Mouse (Mus musculus) midbrain, embryonic 11.5 days (tissue): ENCODE measurements around the gene Por. TPM values are rescaled to one million over a fixed set of nuclear protein-coding genes. Genes with fewer than 3 reads are reported as not detected.
A peak's percentile ranks its signal among the peaks of the same experiment; 100 is the strongest.

Experiments
- ATAC-seq: fragments of 200-750 bp; cut with Nextera tagmentation; 2 replicates; pipeline ENCODE4 v1.8.0; 2017; ENCODE audit warnings: moderate TSS enrichment, moderate library complexity; ENCODE audit not compliant: low FRiP score
- DNase-seq: peaks from one replicate; pipeline ENCODE4 v3.0.0; 2015; ENCODE audit warnings: low spot score; ENCODE audit errors: missing footprints
- H3K27ac ChIP-seq: fragments of 300-500 bp; sonication (generic); 2 replicates; pipeline ENCODE4 v1.5.1; 2014; ENCODE audit warnings: low read depth, low read length
- H3K27me3 ChIP-seq: fragments of 300-500 bp; sonication (generic); 2 replicates; pipeline ENCODE4 v1.6.1; 2014; ENCODE audit warnings: mild to moderate bottlenecking, low read length, moderate library complexity, mixed read lengths; ENCODE audit not compliant: control insufficient read depth, insufficient read depth
- H3K36me3 ChIP-seq: fragments of 300-500 bp; sonication (generic); 2 replicates; pipeline ENCODE4 v1.6.1; 2014; ENCODE audit warnings: mild to moderate bottlenecking, low read length, moderate library complexity, mixed read lengths; ENCODE audit not compliant: control insufficient read depth, insufficient read depth
- H3K4me1 ChIP-seq: fragments of 300-500 bp; sonication (generic); 2 replicates; pipeline ENCODE4 v1.6.1; 2014; ENCODE audit warnings: low read length; ENCODE audit not compliant: control insufficient read depth, insufficient read depth
- H3K4me2 ChIP-seq: fragments of 300-500 bp; sonication (generic); 2 replicates; pipeline ENCODE4 v1.6.1; 2014; ENCODE audit warnings: mild to moderate bottlenecking, moderate library complexity
- H3K4me3 ChIP-seq: fragments of 300-500 bp; sonication (generic); 2 replicates; pipeline ENCODE4 v1.5.1; 2014; ENCODE audit warnings: low read depth, low read length
- H3K9ac ChIP-seq: fragments of 300-500 bp; sonication (generic); 2 replicates; pipeline ENCODE4 v1.6.1; 2014; ENCODE audit warnings: low read length
- H3K9me3 ChIP-seq: fragments of 300-500 bp; sonication (generic); 2 replicates; pipeline ENCODE4 v1.6.1; 2016; ENCODE audit warnings: low read length; ENCODE audit not compliant: control insufficient read depth
- WGBS: fragments of 180-500 bp; shearing (Covaris S2); extraction: QIAGEN DNeasy Blood & Tissue Kit; methylation state at CpG from one replicate; pipeline ENCODE4 v1.1.7; 2014; 5-methylcytosine and 5-hydroxymethylcytosine counted together
- polyA plus RNA-seq: library from polyadenylated mRNA; unstranded; fragments of >200 nt; fragmentation: Nextera tagmentation; extraction: Ambion mirVana; gene quantifications from 2 replicates; pipeline ENCODE4 v1.2.1, GENCODE M21; 2014

The Por gene
- polyA plus RNA-seq, 1 experiment from 2014 or later, result 95.4 TPM

DNA sequence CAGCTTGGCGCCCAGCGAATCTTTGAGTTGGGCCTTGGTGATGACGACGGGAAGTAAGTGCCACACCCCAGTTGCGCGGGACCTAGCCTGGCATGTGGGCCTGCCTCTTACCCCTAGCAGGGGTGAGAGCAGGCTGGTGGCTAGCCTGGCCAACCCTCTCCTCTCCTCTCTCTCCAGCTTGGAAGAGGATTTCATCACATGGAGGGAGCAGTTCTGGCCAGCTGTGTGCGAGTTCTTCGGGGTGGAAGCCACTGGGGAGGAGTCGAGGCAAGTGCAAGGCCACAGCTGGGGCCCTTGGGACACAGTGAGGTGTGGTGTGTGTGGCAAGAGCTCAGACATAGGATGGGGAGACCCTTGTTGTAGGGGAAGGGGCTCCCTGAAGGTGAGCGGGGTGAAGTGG is 61.1 kb downstream of the Por start:
- peaks cover 15% of the 10 kb centered on the region for H3K4me1 ChIP-seq
- ATAC-seq (no peak), DNase-seq (no peak)
- peaks cover 55% of the 10 kb centered on the region for H3K36me3 ChIP-seq
- no peaks in the 10 kb centered on the region for H3K27me3 ChIP-seq
- H3K27ac ChIP-seq, result no peak overlapping the region
- WGBS, result 95% methylated on average over 10 of the region's 10 CpGs
- no peak overlapping the region for H3K9ac ChIP-seq
- H3K4me3 ChIP-seq, result no peak overlapping the region
- no peaks in the 10 kb centered on the region for H3K9me3 ChIP-seq
- H3K4me2 ChIP-seq, result no peak overlapping the region

DNA sequence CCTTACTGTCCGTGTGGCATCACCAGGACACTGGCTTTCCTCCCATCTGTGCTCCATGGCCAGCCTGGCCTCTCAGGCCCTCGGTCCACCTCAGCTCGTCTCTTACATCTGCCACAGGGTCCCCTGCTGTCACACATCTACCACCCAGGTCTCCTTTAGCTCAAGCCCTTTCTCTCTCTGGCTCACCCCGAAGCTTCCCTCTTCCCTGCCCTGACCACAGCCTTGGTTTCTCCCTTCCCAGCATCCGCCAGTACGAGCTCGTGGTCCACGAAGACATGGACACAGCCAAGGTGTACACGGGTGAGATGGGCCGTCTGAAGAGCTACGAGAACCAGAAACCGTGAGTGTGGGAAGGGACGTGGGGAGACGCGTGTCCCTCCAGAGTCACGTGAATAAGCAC is 61.5 kb downstream of the Por start:
- no peak overlapping the region for H3K4me3 ChIP-seq
- no peaks in the 10 kb centered on the region for H3K27me3 ChIP-seq
- peaks cover 11% of the 10 kb centered on the region for H3K4me1 ChIP-seq
- peaks cover 57% of the 10 kb centered on the region for H3K36me3 ChIP-seq
- no peaks in the 10 kb centered on the region for H3K9me3 ChIP-seq
- DNase-seq (no peak), ATAC-seq (no peak)
- no peak overlapping the region for H3K9ac ChIP-seq
- H3K27ac ChIP-seq, result no peak overlapping the region
- WGBS, result 95% methylated on average over 16 of the region's 16 CpGs
- H3K4me2 ChIP-seq, result no peak overlapping the region

DNA sequence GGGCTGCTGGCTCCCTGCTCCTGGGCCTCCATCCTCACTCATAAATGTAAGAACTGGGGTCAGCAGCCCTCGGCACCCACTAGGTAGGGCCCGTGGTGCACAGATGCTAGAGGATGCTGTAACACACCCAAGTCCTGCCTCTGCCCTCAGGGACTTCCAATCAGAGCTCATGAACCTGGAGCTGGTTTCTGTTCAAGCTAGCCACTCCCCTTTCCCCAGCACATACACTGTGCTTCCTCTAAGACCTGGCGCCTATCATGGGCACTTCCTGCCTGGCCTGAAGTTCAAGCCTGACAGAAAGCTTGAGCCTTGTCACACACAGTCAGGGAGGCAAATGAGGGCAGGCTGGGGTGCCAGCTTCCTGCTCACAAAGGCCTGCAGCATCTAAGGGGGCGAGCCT is 63.2 kb downstream of the Por start:
- Histone ChIP-seq H3K4me3 (no peak overlapping the region), H3K36me3 (peaks cover 57% of the 10 kb centered on the region), H3K27me3 (no peaks in the 10 kb centered on the region), H3K9me3 (no peaks in the 10 kb centered on the region), H3K4me2 (no peak overlapping the region), H3K27ac (no peak overlapping the region), H3K9ac (no peak overlapping the region), H3K4me1 (no peaks in the 10 kb centered on the region)
- ATAC-seq (no peak), DNase-seq (no peak)
- 89% methylated on average over 4 of the region's 4 CpGs for WGBS

DNA sequence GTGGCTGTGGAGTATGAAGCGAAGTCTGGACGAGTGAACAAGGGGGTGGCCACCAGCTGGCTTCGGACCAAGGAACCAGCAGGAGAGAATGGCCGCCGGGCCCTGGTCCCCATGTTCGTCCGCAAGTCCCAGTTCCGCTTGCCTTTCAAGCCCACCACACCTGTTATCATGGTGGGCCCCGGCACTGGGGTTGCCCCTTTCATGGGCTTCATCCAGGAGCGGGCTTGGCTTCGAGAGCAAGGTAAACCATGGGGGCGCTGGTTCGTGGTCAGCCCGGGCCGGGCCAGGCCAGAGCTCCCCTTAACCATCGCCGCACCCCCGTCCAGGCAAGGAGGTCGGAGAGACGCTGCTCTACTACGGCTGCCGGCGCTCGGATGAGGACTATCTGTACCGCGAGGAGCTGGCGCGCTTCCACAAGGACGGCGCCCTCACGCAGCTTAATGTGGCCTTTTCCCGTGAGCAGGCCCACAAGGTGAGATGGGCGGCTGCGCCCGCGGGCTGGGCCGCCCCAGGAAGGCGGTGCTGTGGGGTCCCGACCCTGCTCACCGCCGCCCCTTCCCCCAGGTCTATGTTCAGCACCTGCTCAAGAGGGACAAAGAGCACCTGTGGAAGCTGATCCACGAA is 64.3 kb downstream of the Por start:
- Histone ChIP-seq H3K9ac (no peak overlapping the region), H3K27ac (no peak overlapping the region), H3K36me3 (peaks cover 57% of the 10 kb centered on the region), H3K9me3 (no peaks in the 10 kb centered on the region), H3K27me3 (no peaks in the 10 kb centered on the region), H3K4me2 (no peak overlapping the region), H3K4me3 (no peak overlapping the region), H3K4me1 (no peaks in the 10 kb centered on the region)
- ATAC-seq (no peak), DNase-seq (no peak)
- WGBS, result 93% methylated on average over 42 of the region's 42 CpGs

GRCm38 (mm10) chr5:135735741-135736140 is 65.9 kb downstream of the Por start:
- WGBS, result 92% methylated on average over 13 of the region's 13 CpGs

GRCm38 (mm10) chr5:135736544-135736943 is 66.7 kb downstream of the Por start:
- 94% methylated on average over 16 of the region's 16 CpGs for WGBS
- Histone ChIP-seq H3K9me3 (no peaks in the 10 kb centered on the region), H3K4me3 (no peak overlapping the region), H3K27me3 (no peaks in the 10 kb centered on the region), H3K4me2 (no peak overlapping the region), H3K36me3 (peaks cover 37% of the 10 kb centered on the region), H3K4me1 (no peaks in the 10 kb centered on the region), H3K27ac (no peak overlapping the region), H3K9ac (no peak overlapping the region)
- DNase-seq, result no peak
- no peak for ATAC-seq

More at GRCm38 (mm10) chr5:135735741-135736140, 65.9 kb downstream of the Por start:
- no peak overlapping the region for H3K4me3 ChIP-seq
- no peak overlapping the region for H3K27ac ChIP-seq
- H3K4me2 ChIP-seq, result no peak overlapping the region
- H3K36me3 ChIP-seq, result peaks cover 43% of the 10 kb centered on the region
- no peaks in the 10 kb centered on the region for H3K27me3 ChIP-seq
- DNase-seq, result no peak
- no peaks in the 10 kb centered on the region for H3K4me1 ChIP-seq
- H3K9me3 ChIP-seq, result no peaks in the 10 kb centered on the region
- ATAC-seq, result no peak
- no peak overlapping the region for H3K9ac ChIP-seq

- WGBS, result 83% methylated on average over 7 of the region's 7 CpGs
Measured at GRCm38 (mm10) chr5:135737154-135737553, 67.3 kb downstream of the Por start.

GRCm38 (mm10) chr5:135738266-135738665 is 68.4 kb downstream of the Por start:
- H3K4me2 ChIP-seq, result no peak overlapping the region
- H3K4me3 ChIP-seq, result no peak overlapping the region
- H3K9me3 ChIP-seq, result no peaks in the 10 kb centered on the region
- no peak for DNase-seq
- 33% methylated on average over 6 of the region's 6 CpGs for WGBS
- no peak for ATAC-seq
- no peak overlapping the region for H3K9ac ChIP-seq
- peaks cover 5% of the 10 kb centered on the region for H3K4me1 ChIP-seq
- no peak overlapping the region for H3K27ac ChIP-seq
- H3K27me3 ChIP-seq, result no peaks in the 10 kb centered on the region
- H3K36me3 ChIP-seq, result peaks cover 26% of the 10 kb centered on the region

More at GRCm38 (mm10) chr5:135737154-135737553, 67.3 kb downstream of the Por start:
- Histone ChIP-seq H3K4me3 (no peak overlapping the region), H3K27ac (no peak overlapping the region), H3K36me3 (peaks cover 34% of the 10 kb centered on the region), H3K9ac (no peak overlapping the region), H3K9me3 (no peaks in the 10 kb centered on the region), H3K4me1 (no peaks in the 10 kb centered on the region), H3K4me2 (no peak overlapping the region), H3K27me3 (no peaks in the 10 kb centered on the region)
- ATAC-seq (no peak), DNase-seq (no peak)

DNA sequence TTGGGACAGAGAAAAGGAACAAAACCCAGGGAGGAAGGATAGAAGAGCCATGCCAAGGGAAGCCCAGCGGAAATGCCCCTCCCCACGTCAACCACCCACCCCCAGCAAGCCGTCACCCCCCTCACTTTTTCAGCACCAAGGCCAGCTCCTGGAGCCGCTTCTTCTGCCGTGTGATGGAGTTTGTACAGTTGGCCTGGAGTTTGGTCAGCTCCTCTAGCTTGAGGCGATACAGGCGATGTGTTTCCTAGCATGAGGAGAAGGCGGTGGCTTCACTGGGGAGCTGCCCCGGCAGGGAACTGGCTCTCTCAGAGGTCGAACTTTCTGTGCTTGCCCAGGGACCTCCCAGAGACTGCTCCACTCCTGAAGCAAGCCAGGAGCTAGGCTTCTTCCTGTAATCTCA is 72.3 kb downstream of the Por start:
- 68% methylated on average over 10 of the region's 10 CpGs for WGBS
- Histone ChIP-seq H3K9me3 (no peaks in the 10 kb centered on the region; the same call in 1 of the 2 replicates), H3K27ac (no peak overlapping the region), H3K4me1 (peaks cover 9% of the 10 kb centered on the region), H3K4me3 (no peak overlapping the region), H3K27me3 (no peaks in the 10 kb centered on the region), H3K36me3 (no peaks in the 10 kb centered on the region), H3K4me2 (no peak overlapping the region), H3K9ac (no peak overlapping the region)
- peak; percentile 72 for DNase-seq
- no peak for ATAC-seq
